Mouse (Mus musculus): ENCODE measurements around the gene Tmem63c.

Tmem63c gene

DNA sequence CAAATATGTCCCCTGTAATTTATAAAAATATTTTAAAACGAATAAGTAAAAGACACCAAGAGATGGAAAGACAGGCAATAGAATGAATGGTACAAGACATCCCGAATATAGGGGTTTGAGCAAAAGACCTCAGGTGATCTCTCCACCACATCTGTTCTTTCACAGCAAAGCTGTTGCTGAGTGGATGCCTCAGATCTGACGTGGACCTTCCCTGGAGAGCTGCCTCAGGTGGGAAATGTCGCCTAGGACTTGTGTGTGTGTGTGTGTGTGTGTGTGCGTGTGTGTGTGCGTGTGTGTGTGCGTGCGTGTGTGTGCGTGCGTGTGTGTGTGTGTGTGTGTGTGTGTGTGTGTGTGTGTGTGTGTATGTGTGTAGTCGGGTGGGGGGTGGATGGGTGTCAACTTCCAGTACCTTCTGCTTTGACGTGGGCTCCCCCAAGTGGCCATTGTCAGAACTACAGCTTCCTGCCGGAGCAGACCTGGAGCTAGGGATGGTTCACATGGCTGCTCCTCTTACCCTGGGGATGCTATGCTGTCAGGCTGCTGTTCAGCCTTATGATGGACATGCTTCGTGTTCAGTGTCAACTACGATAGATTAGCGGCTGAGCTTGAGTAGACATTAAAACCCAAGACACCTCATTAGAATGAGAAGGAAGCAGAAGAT lies 31.7 kb downstream of the Tmem63c start:
- peak; percentile 72 for DNase-seq (ENCODE audit: low read depth, low spot score)

DNA sequence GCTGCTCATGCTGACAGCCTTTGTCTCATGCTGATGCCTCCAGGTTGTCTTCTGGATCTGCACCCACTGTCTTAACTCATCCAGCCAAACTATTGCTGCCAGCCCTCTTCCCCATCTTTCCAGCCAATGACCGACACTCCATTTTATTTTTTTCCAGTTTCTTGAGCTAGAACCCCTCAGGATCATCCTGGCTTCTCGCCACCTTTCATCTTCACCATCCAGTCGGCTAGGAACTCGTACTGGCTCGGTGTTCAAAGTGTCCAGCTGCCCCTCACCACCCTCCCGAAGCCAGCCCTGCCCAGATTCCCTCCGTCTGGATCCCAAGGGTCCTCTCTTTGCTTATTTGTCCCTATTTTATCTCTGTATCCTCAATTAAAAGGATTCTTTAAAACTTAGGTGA lies 33.7 kb downstream of the Tmem63c start:
- DNase-seq (ENCODE audit: low read depth, low spot score): no peak

DNA sequence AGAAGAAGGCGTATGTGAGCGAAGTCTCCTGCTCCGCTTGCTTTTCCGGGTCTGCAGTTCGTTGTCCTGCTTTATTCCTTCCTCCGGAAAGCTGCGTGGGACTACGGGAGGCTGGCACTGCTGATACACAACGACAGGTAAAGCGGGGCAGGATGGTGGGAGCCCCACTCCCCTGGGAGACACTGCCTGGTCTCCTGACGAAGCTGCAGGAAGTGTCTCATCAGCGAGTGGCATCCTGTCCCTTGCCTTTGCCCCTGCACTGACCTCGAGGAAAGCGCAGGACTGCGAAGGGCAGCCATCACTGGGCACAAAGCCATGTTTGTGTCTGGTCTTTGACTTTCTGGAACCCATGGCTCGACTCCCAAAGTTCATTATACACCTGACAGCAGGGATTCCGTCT lies 35.9 kb downstream of the Tmem63c start:
- DNase-seq (ENCODE audit: low read depth, low spot score): no peak

DNA sequence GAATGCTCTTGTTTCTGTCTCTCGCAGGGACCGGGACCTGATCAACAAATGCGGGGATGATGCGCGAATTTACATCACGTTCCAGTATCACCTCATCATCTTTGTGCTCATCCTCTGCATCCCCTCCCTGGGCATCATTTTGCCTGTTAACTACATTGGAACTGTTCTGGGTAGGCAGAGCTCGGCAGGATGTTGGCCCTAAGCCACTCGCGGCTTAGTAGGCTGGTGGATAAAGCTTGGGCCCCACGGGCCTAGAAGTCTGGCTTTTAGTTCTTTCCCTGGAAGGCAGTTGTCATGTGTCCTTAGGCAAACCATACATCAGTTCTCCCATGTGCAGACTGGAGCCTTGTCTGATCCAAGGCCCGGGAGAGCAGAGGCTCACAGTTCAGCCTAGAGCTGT lies 44.3 kb downstream of the Tmem63c start:
- DNase-seq (ENCODE audit: low read depth, low spot score): no peak

DNA sequence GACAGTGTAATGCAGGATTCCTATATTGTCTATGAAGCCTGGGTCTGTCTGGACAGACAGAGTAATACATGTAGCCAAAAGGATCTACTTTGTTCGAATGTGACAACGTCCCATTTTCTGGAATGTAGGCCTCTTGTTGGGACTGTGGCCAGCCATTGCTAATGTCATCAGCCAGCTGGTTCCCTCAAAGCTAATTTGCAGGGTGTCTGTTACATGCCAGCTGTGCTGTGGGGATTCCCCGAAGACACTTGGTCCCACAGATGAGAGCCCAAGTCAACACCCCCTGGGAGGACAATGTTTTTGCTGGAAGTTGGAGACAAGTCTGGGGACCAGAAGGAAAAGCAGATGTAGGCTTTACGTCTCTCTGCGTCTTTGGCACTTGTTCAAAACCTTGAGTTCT lies 45.3 kb downstream of the Tmem63c start:
- no peak for DNase-seq (ENCODE audit: low read depth, low spot score)

DNA sequence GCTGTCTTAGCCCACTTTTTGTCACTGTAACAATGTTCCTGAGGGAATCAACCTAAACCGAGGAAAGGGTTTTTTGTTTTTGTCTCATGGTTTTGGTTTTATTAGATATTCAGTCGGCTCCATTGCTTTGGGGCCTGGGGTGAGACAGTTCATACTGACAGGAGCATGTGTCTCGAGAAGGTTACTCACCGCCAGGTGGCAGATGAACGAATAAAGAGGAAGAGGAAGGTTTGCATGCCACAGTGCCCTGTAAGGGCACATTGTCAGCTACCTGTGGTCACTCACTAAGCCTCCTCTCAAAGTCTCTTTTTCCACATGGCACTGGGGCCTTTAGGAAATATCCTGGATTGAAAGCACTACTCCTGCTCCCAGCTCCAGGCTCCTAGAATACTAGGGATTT lies 49.4 kb downstream of the Tmem63c start:
- DNase-seq (ENCODE audit: low read depth, low spot score): no peak

DNA sequence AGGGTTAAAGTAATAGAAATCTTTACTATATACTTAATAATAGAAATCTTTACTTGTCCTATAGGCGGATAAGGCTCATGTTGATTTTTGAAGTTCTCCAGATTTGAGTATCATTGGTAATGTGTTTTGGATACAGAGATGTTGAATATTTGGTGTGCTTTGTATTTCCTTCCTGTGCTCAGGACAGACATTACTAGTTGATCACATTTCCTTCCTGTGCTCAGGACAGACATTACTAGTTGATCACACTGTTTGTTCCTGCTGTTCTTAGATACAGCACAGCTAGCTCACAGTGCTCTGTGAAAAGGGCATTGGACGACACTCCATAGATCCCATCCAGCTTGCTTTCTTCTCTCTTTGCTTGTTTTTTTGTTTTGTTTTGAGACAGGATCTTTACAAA lies 55.5 kb downstream of the Tmem63c start:
- no peak for DNase-seq (ENCODE audit: low read depth, low spot score)

DNA sequence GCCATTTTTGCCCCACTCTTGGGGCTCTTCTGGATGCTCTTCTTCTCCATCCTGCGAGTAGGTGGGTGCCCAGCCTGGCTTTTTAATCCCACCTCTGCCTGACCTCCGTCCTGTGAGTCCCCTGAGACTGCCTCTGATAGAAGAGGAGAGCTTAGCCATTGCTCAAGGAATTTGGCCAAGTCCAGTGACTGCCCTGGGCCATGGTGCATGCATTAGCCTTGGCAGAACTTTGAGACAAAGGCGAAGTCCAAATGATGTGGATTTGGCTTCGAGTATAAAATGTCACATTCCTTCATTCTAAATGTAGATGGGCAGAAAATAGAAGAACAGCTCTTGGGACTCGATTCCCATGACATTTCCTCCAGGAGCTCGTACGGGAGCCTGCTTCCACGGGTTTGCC lies 61.7 kb downstream of the Tmem63c start:
- DNase-seq (ENCODE audit: low read depth, low spot score): no peak

DNA sequence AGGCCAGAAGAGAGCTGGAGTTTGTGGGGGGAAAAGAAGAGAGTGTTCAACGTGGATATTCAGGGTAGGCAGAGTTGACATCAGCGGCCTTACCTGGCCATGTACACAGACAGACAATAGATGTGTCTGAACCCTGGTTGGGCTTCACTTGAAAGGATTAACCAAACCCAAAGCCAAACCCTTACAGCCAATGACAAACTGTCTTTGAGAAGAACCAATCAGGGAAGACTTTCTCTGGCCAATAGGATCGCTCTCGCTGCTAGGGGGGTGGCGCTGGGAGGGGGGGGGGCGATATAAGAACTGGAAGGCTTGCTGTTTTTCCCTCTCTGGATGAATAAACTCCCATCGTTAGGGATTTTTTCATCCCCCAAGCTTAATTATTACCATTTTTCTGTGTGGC lies 66.1 kb downstream of the Tmem63c start:
- DNase-seq (ENCODE audit: low read depth, low spot score): no peak

DNA sequence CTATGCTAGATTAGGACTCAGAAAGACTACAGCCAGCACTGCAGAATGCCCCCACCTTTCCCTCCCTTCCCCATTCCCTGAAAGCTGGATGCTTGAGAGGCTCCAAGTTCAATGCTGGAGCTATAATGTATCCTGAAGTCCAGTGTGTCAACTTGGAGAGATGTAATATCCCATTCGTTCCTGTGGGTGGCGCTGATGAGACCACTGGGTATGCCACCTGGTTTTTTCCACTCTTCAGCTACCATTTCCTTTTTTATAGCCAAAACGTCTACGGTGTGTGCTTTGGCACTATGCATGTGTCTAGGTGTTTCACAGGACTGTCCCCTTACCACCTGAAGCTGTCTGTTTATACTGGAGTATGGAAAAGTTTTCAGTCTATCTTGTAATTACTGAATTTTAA lies 67.2 kb downstream of the Tmem63c start:
- no peak for DNase-seq (ENCODE audit: low read depth, low spot score)

DNA sequence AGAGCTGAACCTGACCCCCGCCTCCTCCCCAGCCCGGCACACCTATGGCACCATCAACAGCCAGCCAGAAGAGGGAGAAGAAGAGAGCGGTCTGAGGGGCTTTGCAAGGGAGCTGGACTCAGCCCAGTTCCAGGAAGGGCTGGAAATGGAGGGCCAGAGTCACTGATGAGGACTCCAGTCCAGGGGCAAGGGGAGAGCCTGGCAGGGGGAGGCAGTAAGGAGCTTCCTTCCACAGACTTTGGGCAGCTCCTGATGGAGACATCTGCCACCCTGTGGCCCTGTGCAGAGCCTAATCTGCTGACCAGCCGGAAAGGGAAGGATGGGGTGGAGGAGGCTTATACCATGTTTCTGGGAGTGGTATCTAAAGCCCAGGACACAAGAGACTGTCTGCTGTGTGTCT lies 68.1 kb downstream of the Tmem63c start:
- DNase-seq (ENCODE audit: low read depth, low spot score): no peak

DNA sequence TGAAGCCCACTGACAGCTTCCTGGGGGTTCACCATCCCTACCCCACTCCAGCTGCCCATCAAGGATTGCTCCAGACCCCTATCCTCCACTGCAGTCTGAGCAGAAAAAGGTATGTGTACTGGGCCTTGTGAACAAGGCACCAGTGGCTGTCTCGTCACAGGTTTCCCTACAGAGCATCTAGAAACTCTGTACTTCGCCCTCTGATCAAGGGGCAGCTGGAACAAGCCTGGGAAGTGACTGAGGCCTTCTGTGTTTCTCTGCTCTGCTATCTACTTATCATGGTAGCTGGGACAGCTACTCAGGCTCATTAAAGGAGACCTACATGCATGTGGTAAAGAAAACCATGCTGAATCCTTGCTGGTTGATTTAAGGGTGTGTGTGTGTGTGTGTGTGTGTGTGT lies 68.6 kb downstream of the Tmem63c start:
- no peak for DNase-seq (ENCODE audit: low read depth, low spot score)

DNA sequence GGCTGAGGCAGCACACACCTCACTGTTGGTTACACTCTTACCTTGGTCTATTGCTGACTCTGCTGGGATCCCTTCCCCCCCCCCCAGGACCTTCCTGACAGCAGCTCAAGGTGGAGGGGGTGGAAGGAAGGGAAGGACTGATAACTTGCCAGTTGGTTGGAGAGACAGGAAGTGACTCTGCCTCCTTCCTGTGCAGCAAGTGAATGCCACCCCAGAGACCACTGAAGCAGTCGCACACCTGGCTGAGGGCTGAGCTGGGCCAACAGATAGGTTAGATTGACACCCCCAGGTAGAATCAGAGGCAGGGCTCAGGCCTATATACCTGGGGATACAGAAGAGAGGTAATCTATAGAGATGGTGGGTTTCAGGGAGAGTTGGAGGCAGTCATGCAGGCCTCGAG lies 70.8 kb downstream of the Tmem63c start:
- no peak for DNase-seq (ENCODE audit: low read depth, low spot score)

DNA sequence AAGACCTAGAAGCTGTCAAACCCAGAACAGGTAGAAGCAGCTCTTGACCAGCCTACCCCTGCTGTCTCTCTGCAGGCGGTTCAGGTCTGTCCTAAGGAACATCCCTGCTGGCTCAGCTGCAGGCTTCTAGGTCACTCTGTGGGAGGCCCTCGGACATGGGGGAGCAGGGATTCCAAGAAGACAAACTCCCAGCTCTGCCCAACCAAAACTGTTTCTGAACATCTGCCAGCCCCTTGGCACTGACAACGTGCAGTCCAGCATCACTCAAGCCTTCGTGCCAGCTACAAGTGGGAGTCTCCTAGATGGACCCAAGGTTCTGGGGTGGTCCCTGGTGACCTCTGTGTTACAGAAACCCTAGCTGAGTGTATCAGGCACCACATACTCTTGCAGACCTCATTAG lies 72.1 kb downstream of the Tmem63c start:
- no peak for DNase-seq (ENCODE audit: low read depth, low spot score)

DNA sequence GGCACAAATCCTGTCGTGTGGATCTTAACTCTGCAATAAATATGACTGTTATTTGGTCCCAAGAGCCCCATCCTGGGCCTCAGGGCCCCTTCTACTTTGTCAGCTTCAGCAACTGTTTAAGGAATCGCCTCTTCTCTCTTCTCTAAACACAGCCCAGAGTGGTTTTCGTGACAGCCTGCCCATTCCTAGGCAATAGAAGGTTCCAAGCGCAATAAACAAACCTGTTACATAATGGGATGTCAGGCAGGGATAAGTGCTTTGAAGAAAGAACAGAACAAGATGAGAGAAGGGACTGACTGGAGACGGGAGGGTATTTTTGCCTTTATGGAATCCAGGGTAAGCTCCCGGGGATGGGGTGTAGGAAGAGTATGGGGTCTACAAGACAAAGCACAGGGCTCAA lies 72.5 kb downstream of the Tmem63c start:
- DNase-seq (ENCODE audit: low read depth, low spot score): peak; percentile 50

DNA sequence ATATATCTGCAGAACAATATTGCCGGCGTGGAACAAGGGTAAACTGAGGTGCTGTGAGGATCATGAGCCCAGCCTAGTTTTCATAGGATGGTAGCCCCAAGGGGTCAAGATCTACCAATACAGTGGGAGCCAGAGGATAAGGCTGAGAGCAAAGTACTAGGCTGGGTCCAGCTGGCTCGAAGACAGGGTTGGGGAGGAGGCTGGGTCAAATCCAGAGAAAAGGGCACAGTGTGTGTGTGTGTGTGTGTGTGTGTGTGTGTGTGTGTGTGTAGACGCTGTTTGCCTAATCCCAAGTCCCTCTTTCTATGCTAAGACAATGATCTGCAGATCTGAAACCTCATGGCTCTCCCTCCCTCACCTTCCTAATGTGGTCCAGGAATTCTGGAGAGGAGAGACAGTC lies 79.2 kb downstream of the Tmem63c start:
- DNase-seq (ENCODE audit: low read depth, low spot score): no peak

DNA sequence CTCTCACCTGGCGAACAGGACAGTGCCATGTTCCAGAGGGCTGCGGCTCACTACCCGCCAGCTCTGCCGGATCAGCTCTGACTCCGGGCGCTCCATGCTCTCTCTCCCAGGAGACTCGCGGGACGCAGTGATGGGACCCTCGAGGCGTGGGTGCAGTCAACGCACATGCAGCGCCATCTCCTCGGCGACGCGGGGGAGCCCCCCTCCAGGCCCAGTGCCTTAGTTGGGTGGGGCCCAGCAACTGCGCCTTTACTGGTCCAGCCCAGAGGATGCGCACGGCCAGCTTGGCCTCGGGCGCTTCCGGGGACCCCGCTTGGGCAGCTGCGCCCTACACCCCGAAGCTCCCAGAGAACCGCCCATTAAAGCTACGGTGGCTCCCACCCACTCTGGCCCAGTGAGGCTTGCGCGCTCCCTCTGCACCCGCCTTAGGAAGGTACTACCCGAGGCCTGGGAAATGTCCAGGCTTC lies 81.1 kb downstream of the Tmem63c start, which contains the start of gene Ngb:
TSS of gene Ngb (minus strand) at position 375 of the 467 bp plus-strand sequence.
- DNase-seq (ENCODE audit: low read depth, low spot score): no peak

DNA sequence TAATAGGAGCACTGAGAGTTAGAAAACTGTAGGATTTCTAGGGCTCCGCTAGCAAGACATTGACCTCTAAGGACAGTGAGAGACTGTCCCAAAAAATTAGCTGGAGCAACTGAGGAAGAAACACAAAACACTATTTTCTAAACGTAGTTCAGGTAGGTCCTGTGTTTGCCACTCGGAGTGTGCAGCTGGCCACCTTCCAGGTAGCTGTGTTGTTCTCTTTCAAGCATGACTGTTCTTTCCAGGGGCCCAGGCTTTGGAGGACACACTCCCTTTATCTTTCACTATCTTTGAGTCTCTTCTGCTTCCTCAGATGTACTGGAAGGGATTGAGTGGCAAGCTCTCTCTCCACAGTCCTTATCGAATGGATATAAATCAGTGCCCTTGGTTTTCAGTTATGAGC lies 82.3 kb downstream of the Tmem63c start:
- no peak for DNase-seq (ENCODE audit: low read depth, low spot score)

DNA sequence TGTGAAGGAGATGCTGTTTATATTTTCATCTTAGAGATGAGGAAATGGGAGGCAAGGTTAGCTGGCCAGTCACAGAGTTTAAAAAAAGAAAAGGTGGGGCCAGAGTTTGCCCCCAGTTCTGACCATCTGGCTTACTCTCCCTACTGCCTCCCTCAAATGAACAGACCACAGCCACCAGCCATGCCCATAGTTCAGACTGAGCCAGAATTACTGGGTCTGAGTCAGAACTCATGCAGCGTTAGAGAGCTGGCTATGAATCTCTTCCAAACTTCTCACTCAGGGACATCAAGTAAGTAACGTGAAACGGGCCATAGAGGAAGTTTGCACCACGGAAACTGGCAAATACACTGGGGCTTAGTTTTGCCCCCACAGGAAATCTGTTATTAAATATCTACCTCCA lies 83.7 kb downstream of the Tmem63c start:
- DNase-seq (ENCODE audit: low read depth, low spot score): no peak

DNA sequence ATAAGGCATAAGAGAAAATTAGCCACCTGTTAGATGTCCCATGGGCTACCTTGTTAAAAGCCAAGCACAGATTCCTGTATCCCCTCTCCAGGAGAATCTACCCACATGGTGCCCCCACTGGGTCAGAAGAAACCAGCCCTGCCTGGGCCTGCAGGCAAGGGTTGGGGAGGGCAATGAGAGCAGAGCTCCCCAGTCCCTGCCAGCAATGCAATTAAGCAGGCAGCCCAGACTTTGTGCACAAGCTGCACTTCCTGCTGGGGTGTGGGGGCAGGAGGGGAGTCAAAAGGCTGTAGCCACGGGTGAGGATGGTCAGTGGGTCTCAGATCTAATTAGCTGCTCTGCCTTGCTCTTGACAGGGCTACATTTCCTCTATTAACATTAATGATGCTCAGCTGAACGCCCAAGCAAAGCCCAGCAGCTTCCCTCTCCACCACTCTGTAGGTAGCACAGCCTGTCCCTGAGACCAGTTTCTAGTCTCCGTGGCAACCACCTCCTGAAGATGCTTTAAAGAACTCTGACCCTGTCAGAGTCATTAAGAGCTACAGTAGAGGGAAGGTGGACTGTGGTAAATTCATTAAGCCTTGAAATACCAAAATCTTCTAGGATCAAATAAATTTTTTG lies 86.3 kb downstream of the Tmem63c start:
- DNase-seq (ENCODE audit: low read depth, low spot score): no peak

DNA sequence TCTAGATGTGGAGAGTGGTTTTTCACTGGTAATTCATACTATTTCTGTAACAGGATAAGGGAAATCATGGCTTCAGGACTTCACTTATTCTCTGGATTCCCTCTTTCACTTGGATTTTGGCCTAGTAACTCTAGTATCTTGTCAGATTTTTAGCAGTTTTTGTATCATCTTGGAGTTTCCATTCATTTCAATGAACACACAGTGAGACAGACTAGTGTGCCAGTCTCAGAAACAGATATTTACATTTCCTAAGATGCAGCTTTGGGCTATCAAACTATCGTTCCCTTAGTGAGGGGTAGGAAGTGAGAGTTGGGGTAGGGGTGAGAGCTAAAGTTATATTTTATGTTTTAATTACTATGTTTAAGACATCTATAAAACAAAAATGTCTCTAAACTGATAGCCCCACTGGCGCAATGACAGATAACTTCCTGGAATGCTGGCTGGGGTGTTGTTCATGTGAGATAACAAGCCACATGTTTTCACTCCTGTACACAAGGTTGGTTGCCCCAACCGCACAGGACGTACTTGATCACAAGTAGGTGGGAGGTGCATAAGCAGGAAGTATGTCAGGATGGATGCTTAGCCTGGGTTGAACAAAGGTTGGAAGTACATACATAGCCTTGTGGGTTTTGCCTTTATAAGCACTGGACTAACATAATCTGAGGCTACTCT lies 100.9 kb downstream of the Tmem63c start:
- DNase-seq (ENCODE audit: low read depth, low spot score): no peak

DNA sequence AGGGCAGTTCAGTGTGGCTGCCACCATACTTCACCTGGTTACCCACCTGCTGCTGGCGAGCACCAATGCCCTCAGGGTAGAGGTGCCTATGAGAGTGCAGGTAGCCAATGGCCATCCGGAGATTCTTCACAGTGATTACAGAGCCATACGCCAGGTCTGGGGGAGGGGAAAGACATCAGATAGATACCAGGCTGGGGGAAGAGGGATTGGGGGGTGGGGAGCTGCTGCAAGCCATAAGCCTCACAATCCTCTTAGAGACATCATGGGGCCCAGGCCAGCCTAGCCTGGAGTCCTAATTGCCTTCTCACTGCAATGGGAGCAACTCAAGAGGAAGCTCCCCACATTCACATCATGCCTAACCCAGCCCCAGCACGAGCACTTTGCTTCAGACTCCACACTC lies 106.1 kb downstream of the Tmem63c start:
- no peak for DNase-seq (ENCODE audit: low read depth, low spot score)

DNA sequence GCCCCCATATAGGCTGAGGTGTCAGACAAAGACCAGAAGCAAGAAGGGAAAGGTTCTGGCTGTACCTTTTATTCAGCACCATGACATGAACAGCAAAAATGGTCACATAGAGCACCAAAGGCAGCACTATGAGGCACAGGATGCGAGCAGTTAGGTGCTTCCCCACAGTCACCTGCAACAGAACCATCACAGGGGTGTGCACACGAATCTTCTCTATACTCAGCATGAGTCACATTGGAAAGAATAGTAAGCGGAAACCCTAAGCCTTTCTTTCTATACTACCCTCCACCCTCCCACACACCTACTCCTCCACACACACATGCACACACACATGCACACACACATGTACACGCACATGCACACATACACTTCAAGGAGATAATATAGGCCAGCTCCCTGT lies 109.1 kb downstream of the Tmem63c start:
- DNase-seq (ENCODE audit: low read depth, low spot score): no peak

All from telencephalon, adult 2 months (tissue).